Mouse (Mus musculus): ENCODE data around the gene Timm13. TPM values are rescaled to one million over a fixed set of nuclear protein-coding genes. Genes with fewer than 3 reads are reported as not detected.

The Timm13 gene
- total RNA-seq, 2 experiments from 2014 or later: 145 to 167 TPM

DNA sequence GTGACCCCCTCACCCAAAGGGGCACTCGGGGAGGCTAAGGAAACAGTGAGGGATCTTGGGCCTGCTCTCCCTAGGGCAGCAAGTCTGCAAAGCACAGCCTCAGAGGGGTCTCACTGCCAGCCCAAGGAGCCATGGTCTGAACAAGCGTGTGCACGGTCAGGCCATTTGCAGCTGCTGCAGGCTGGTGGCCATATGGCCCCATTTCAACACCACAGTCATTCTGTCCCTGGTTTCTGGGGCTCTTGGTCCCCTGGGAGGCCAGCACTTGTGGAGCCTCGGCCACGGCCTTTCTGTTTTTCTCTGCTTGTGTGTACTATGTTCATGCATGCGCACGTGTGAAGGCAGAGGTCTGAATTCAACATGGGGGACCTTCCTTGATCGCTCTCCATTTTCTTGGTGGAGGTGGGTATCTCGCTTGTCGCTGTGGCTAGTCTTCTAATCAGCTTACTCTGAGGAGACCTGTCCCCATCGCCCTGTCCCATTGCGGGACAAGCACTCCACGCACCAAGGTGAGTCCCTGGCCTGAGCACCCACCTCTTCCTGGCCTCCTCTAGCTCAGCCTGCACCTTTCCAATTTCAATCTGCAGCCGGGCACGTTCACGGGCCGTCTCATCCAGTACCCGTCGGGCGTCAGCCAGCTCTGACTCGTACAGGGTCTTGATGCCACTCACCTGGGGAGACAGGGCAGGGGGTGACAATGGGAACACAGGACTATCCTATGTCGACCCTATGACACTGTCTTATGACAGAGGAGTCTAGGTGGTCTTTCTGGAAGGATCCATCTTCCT, 8.8 kb upstream of the Timm13 start:
- no peak for DNase-seq (ENCODE audit: extremely low spot score in 1 of 2, low spot score in 1 of 2)

DNA sequence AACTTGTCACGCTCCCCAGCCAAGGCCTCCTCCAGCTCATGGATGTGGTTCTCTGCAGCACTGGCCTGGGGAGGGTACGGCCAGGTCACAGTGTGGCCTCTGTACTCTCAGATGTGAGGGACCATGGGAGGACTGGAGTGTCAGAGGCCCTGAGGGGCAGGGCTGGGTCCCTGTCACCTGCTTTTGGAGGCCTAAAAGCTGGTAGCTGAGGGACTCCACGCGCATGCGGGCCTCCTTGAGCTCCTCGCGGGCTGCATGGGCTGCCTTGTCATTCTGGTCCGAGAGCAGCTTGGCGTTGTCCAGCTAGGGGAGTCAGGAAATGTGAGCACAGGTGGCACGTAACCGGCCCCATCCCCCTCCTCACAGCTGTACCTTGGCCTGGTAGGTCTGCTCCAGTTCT, 3.9 kb upstream of the Timm13 start:
- no peak for DNase-seq (ENCODE audit: extremely low spot score in 1 of 2, low spot score in 1 of 2)

DNA sequence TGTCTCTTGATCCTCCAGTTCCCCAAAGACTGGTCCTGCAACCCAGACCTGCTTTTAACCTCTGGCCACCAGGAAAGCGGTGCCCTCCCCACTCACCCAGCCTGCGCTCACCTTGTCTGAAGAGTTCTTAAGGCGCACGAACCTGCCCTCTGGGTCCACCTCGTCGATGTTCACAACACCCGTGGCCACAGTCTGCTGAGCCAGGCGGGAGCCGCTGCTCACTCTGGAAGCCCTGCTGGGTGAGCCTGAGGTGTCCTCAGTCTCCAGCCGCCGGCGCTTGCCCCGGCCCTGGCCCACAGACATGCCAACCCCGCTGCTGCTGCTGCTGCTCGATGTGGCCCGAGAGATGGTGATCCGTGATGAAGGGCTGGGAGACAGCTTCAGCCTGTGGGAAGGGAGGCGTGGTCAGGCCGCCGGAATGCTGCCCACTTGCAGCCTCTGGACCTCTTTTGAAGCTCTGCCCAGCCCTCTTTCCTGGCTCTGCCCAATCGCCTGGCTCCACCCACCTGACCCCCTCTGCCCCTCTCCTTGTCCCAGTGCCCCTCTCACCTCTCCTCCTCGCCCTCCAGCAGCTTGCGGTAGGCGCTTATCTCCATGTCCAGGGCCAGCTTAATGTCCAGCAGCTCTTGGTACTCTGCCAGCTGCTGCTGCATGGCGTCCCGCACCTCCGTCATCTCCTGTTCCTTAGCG, 3.4 kb upstream of the Timm13 start:
- no peak for DNase-seq (ENCODE audit: extremely low spot score in 1 of 2, low spot score in 1 of 2)

DNA sequence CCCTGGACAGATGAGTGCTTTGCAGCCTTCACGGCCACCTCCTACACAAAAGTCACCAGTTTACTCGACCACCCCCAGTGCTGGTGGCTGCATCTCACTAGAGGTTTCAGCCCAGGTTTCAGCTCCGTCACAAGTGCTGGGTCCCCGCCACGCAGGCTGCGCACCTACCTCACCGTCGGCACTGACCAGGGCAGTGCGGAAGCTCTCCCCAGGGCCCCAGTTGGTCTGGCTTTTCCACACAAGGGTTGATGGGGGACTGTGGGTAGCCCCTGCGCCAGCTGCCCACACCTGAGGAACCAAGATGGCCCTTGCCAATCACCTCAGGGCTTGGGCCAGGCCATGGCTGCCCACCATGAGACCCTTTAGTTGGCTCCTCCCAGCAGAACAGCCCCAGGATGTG, 2.5 kb upstream of the Timm13 start:
- no peak for DNase-seq (ENCODE audit: extremely low spot score in 1 of 2, low spot score in 1 of 2)

DNA sequence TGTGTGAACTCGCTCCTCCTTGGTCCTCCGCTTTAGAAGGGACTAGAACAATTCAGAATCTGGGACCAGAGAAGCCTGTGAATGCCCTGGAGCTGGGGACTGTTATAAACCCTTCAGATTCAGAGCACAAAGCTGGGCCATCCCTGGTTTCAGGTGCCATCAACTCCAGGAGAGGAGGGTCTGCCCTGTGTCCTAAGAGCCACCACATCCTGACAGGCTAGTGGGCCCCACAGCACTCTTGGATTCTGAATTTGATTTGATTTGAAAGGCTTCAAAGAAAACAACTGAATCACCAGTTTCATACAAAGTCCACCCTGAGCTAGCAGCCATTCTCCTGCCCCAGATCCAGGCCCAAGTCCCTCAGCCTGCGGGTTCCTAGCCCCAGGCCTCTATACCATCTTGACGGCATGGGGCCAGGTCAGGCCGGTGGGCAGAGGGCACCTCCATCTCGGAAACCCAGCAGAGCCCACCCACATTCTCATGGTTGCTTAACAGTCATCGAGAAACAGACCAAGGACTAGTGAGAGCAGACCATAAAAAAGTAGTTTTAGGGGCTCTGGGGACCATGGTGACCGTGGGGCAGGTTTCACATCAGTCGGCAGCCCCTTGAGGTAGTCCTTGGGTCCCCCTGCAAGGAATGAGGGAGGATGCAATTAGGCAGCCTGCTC, 1.6 kb upstream of the Timm13 start:
- no peak for DNase-seq (ENCODE audit: extremely low spot score in 1 of 2, low spot score in 1 of 2)

DNA sequence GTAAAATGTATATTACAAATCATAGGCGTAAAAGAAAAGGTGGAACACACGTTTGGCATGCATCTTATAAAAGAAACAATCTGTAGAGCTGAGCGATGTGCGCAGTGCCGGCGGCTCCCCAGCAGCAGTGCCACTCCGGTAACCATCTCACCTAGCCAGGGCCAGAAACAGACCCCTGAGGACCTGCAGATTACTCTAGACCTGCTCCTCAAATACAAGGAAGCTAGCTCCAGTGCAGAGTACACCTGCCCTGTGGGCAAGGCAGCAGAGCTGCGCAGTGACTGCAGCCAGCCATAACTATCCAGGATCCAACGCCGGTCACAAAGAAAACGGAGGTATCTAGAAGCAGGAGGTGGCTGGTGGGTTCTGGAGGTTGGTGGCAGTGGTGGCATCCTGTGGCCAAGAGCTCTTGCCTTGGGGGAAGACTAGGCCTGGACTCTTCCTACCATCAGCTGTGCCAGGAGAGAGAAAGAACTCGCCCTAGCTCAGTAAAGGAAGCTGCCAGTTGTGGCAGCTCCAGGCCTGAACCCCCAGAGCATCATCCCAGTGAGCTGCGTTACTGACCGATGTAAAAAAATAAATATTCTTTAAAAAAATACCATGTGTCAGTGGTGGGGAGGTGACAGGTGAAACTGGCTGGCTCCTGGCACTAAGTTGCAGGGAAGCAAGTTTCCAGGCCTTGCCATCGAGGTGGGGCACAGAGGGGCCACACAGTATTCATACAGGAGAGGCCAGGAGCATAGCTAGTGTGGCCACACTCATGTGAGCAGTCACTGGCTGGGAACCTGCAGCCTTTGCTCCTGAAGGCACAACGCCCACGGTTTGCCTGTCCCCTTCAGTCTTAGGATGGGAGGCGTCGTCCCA, 872 bp upstream of the Timm13 start:
- no peak for DNase-seq (ENCODE audit: extremely low spot score in 1 of 2, low spot score in 1 of 2)

DNA sequence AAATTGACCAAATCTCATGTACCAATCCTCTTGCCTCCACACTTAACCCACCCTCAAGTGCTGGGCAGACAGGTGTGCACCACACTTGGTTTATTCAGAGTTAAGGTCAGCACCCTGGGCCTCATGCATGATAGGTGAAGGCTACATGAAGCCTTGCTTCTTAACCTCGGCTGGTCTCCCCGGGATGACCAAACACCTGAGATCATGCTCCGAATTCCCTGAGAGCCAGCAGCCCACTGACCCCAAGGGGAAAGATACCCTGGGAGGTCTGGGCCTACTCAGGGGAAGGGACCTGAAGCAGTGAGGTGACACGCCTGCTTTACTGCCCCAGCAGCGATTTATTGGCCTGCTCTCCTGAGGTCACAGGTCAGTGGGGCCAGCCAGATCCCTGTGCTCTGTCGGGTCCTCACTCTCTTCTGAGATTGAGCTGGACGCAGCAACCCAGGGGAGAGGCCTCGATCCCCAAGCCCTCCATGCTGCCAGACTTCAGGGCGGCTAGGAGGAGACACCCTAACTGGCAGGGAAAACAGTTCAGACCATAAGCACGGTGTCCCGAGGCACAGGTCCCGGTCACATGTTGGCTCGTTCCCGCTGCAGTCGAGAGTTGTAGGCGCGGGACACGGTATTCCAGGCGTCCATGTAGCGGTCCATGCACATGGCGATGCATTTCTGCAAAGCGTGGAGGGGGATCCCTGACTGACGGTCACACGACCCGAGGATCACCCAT, 1.0 kb downstream of the Timm13 start:
- DNase-seq (ENCODE audit: extremely low spot score in 1 of 2, low spot score in 1 of 2): no peak

DNA sequence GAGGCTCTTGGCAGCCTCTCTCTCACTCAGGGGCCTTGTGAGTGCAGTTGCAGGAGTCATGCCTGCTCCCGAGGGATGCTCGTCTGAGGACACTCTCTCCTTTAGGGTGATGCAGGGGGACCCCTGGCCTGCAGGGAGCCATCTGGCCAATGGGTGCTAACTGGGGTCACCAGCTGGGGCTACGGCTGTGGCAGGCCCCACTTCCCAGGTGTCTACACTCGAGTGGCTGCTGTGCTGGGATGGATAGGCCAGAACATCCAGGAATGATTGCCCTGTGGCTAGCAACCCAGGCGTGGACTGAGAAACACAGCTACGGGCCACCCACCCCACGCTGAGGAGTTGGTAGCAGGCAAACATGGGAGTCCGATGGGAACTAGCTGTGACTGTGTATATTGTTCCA, 1.7 kb downstream of the Timm13 start:
- DNase-seq (ENCODE audit: extremely low spot score in 1 of 2, low spot score in 1 of 2): no peak

DNA sequence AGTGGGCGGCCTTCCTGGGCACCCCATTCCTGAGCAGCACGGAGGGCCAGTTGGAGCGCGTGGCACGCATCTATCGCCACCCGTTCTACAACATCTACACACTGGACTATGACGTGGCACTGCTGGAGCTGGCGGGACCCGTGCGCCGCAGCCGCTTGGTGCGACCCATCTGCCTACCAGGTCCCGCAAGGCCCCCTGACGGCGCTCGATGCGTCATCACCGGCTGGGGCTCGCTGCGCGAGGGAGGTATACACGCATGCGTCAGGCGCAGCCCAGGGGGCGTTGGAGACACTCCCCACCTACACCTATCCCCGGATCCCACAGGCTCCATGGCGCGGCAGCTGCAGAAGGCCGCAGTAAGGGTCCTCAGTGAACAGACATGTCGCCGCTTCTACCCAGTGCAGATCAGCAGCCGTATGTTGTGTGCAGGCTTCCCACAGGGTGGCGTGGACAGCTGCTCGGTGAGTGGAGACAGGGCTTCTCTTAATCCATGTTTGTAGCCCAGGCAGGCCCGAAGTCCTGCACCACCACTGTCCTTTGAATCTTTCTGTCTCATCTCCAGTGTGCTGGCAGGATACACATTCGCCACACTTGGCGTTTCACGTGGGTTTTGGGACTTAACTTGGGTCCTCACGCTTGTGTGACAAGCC, 2.8 kb downstream of the Timm13 start:
- DNase-seq (ENCODE audit: extremely low spot score in 1 of 2, low spot score in 1 of 2): peak; percentile 48 to 51

DNA sequence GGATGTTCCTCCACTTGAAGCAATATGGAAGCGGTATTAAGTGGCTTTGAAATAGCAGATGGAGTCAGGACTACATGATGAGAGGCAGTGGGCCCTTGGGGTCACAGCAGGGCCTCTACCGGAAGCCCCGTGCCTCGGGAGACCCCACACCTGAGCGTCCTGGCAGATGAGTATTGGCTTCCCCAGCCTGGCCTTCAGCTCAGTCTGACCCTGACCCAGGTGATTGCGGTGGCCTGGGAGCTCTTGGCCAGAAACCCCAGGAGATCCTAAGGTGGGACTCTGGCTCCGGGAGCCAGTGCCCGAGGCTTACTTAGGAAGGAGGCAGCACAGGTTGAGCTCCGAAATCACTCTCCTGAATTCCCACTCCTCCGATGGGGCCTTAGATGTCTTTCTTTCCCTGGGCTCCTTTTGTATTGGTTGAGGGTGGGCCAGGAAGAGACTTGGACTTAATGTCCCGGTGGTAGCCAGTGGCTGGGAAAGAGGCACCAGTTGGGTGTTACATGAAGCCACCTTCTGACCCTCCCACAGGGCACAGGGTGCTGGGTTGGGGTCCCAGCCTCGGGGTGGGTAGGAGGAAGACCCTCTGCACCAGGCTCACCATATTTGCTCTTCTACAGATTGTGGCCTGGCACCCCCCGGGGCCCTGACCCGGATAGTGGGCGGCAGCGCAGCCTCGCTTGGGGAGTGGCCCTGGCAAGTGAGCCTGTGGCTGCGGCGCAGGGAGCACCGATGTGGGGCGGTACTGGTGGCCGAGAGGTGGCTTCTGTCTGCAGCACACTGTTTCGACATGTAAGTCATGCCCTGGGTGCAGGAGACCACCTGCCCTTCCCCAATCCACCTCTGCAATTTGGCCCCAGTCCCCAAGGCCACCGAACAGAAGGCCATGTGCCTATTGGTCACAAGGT, 3.9 kb downstream of the Timm13 start:
- DNase-seq (ENCODE audit: extremely low spot score in 1 of 2, low spot score in 1 of 2): no peak

DNA sequence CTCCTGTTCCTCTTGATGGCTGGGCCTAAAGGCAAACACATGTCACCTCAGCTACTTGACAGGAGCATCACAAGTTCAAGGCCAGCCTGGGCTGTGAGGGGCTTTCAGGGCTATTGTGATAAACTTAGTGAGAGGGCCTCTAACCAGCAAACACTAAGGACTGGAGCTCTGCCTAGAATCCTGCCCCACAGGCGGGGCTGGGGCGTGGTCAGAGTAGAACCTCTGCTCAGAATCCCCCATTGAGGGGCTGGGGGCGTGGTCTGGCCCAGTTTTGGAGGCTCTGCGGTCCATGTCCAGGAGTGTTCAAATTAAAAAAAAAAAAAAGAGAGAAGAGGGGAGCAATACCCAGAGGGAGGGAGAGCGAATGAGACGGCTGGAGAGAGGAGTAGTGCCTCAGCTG, 5.1 kb downstream of the Timm13 start:
- DNase-seq (ENCODE audit: extremely low spot score in 1 of 2, low spot score in 1 of 2): no peak

DNA sequence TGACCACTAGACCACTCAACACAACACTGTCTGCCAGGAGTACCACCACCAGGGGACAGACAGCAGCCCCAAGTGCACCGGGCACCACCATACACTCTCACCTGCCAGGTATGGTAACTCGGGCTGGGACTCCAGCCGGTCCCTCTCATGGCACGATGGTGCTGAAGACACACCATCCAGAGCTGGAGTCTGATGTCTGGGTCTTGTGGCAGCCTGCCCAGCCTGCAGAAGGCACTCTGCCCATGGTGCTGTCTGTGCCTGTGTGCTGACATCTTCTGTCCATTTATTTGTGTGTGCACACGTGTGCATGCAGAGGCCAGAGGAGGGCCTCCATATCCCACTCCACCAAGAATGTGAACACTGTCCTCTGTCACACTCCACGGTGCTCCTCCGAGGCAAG, 5.7 kb downstream of the Timm13 start:
- DNase-seq (ENCODE audit: extremely low spot score in 1 of 2, low spot score in 1 of 2): no peak

DNA sequence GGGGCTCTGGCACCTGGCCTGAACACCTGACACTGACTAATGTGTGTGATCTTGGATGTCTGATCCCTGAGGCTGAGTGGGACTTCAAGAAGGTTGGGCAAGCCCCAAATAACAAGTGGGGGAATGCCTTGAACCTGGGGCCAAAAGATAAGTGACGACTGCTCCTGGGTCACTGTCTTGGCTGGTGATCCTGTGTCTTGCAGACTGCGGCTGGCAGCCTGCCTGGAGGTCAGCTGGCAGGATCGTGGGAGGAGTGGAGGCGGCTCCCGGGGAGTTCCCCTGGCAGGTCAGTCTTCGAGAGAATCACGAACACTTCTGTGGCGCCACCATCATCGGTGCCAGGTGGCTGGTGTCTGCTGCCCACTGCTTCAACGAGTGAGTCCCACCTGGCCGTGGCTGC, 13.6 kb downstream of the Timm13 start:
- DNase-seq (ENCODE audit: extremely low spot score in 1 of 2, low spot score in 1 of 2): no peak

DNA sequence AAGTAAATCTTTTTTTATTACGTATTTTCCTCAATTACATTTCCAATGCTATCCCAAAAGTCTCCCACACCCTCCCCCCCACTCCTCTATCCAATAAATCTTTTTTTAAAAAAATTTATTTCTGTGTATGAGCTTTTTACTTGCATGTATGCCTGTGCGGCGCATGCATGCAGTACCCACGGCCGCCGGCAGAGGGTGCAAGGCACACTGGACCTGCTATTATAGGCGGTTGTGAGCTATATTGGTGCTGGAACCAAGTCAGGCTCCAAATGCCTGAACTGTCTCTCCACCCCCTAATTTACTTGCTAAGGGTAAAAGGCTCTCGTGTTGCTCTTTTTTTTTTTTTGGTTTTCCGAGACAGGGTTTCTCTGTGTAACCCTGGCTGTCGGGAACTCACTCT, 19.5 kb downstream of the Timm13 start:
- peak in 1 of 2 experiments; percentile 71 for DNase-seq (ENCODE audit: extremely low spot score in 1 of 2, low spot score in 1 of 2)

DNA sequence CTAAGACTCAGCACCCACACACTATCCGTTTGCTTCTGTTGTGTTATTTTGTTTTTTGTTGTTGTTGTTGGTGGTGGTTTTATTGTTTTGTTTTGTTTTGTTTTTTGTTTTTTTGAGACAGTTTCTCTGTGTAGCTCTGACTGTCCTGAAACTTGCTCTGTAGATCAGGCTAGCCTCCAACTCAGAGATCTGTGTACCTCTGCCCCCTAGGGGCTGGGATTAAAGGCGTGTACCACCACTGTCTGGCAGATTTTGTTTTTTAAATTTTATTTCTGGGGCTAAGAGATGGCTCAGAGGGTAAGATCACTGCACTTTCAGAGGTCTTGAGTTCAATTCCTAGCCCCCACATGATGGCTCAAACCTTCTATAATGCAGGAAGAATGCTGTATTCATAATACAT, 19.9 kb downstream of the Timm13 start:
- DNase-seq (ENCODE audit: extremely low spot score in 1 of 2, low spot score in 1 of 2): no peak

DNA sequence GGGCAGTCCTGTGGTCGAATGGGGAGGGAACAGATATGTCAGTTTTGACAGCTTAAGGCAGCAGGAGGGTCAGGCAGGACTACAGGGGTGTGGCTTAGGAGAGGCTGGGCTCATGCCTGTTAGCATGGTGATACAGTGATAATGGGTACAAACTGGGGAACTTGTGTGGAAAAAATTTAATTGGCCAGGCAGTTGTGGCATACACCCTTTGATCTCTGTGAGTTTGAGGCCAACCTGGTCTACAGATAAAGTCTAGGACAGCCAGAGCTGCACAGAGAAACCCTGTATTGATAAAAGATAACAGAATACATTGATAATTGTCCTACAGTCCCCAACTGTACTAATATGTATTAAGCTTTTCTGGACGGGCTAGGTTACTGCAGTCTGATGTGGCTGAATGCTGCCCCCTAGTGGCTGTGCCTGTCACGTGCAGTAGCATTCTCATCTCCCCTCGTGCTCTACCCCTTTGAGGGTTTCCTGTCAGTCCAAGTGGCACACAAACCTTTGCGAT, 20.6 kb downstream of the Timm13 start:
- DNase-seq (ENCODE audit: extremely low spot score in 1 of 2, low spot score in 1 of 2): peak; percentile 55 to 78

DNA sequence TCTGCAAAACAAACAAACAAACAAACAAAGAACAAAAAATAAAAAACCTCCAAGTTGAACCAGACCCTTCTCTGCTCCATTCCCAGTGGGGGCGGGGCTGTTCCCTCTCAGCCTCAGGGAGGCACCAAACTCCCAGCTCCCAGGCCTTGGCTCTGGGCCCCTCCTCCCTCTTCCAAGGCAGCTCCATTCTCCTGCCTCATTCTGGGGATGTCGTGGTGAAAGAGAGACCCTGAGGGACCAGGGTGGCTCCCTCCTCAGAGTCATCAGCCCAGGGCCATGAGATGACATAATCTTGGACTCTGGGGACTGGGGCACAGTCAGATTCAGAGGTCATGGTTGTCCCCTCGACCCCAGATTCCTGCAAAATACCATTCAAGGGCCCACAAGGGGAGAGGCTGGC, 24.2 kb downstream of the Timm13 start:
- no peak for DNase-seq (ENCODE audit: extremely low spot score in 1 of 2, low spot score in 1 of 2)

DNA sequence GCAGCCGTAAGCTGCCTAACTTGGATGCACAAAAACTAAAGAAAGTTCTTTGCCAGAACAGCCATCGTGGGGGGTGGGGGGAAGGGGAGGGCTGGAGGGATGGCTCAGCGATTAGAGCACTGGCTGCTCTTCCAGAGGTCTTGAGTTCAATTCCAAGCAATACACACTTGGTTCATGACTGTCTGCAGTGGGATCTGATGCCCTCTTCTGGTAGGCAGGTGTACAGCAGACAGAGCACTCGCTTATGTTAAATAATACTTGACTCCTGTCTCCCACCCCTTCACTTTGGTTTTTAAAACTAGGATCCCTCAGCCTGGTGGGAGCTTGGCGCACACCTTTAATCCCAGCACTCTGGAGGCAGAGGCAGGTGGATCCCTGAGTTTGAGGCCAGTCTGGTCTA, 24.7 kb downstream of the Timm13 start:
- peak in 1 of 2 experiments; percentile 62 for DNase-seq (ENCODE audit: extremely low spot score in 1 of 2, low spot score in 1 of 2)

Measured in layer of hippocampus, postnatal 25 days (tissue).